Mouse (Mus musculus) G1E (cell line): Measurements from ENCODE around the gene Psg16. TPM values are rescaled to one million over a fixed set of nuclear protein-coding genes. Genes with fewer than 3 reads are reported as not detected.

Experiments used
- ATAC-seq: 2 replicates; pipeline ENCODE4 v1.8.0; 2016; ENCODE audit warnings: mild to moderate bottlenecking; ENCODE audit not compliant: insufficient number of reproducible peaks, poor library complexity, low FRiP score, severe bottlenecking; ENCODE audit errors: extremely low read depth
- DNase-seq: peaks from one replicate; pipeline ENCODE4 v3.0.0; 2012; ENCODE audit warnings: low spot score
- H3K27me3 ChIP-seq: 2 replicates; pipeline ENCODE4 v1.6.1; 2012; ENCODE audit warnings: mild to moderate bottlenecking, low read length, inconsistent platforms; ENCODE audit not compliant: insufficient read depth
- H3K36me3 ChIP-seq: replicated peaks from 2 replicates; pipeline ENCODE3; 2012; ENCODE audit warnings: mild to moderate bottlenecking, inconsistent platforms
- H3K4me1 ChIP-seq: 2 replicates; pipeline ENCODE4 v1.6.1; 2012; ENCODE audit warnings: low read depth, low read length, inconsistent platforms, mixed read lengths; ENCODE audit not compliant: insufficient read depth
- H3K4me3 ChIP-seq: 2 replicates; pipeline ENCODE4 v1.5.1; 2012; ENCODE audit warnings: low read depth, mild to moderate bottlenecking, inconsistent platforms, low read length, moderate library complexity, mixed read lengths
- H3K9me3 ChIP-seq: replicated peaks from 2 replicates; pipeline ENCODE4 v1.6.1; 2012; ENCODE audit warnings: inconsistent platforms
- CTCF ChIP-seq: IDR thresholded peaks from 2 replicates; pipeline ENCODE4 v1.5.1; 2012; ENCODE audit warnings: low read depth, low read length, inconsistent platforms, mixed read lengths
- GATA1 ChIP-seq: IDR thresholded peaks from 2 replicates; pipeline ENCODE4 v1.6.1; 2012; ENCODE audit warnings: borderline replicate concordance, low read length, inconsistent platforms, mixed read lengths
- GATA2 ChIP-seq: IDR thresholded peaks from 2 replicates; pipeline ENCODE4 v1.6.1; 2012; ENCODE audit warnings: low read depth, low read length, inconsistent platforms, borderline replicate concordance
- POLR2AphosphoS5 ChIP-seq: IDR thresholded peaks from 2 replicates; pipeline ENCODE4 v1.6.1; 2012; ENCODE audit warnings: low read depth, low read length, inconsistent platforms; ENCODE audit not compliant: insufficient replicate concordance
- TAL1 ChIP-seq: conservative IDR thresholded peaks from 2 replicates; pipeline ENCODE4 v1.6.1; 2012; ENCODE audit warnings: low read depth, low read length, inconsistent platforms, mixed read lengths
- polyA plus RNA-seq: library from polyadenylated mRNA; stranded (reverse); fragments of >175 nt; gene quantifications from 2 replicates; pipeline ENCODE4 v1.2.3, GENCODE M21; 2012
- total RNA-seq, 2 experiments: library from RNA; stranded (forward) in 1 of 2; stranded (reverse) in 1 of 2; fragments of 200-1000 nt in 1 of 2; fragments of >200 nt in 1 of 2; fragmentation: Nextera tagmentation in 1 of 2; gene quantifications; 2 replicates each; pipeline ENCODE4 v1.2.3; 2014 to 2017

The Psg16 gene
- total and polyA plus RNA-seq, 3 experiments = 0.02 to 1.9 (median 0.71) TPM

DNA sequence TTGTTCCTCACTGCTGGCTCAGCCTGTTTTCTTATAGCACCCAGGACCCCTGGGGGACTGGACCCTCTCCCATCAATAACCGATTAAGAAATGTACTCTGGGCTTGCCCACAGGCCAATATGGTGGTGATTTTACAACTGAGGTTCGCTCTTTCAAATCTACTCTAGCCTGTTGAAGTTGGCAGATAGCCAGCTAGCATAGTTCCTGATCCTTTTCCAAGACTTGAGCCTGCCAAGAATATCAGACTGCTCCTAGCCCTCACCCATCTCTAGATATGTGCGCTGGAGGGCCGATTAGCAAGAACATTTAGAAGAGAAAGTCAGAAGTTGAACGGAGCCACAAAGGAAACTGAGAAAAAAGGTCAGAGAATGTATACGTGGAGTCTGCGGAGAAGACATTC is 85.2 kb downstream of the Psg16 start:
- DNase-seq (no peak), ATAC-seq (no peak)
- H3K36me3 ChIP-seq = no peaks in the 10 kb centered on the region
- H3K9me3 ChIP-seq = no peaks in the 10 kb centered on the region
- H3K27me3 ChIP-seq = no peaks in the 10 kb centered on the region; the same call in 1 of the 2 replicates
- TF ChIP-seq GATA1 (no peak), GATA2 (no peak)
- H3K4me1 ChIP-seq = peaks cover 14% of the 10 kb centered on the region; the same call in 1 of the 2 replicates
- no peak overlapping the region for H3K4me3 ChIP-seq

DNA sequence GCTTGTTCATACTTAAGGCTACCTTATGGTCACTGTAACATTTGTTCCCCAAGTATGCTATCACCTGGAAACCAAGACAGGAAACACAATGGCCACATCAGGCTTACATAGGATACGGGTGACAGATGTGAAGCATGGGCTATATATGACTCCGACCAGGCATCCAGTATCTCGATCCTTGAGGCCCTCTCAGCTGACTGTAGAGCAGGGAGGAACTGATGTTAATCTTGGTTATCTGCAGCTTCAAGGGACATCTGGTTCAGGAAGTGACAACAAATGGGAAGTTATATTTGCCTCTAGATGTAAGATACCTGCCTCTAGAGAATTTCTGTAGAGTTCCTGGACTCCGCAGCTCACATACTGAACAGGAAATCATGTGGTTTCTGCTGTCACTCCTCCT is 98.0 kb downstream of the Psg16 start:
- H3K9me3 ChIP-seq = no peaks in the 10 kb centered on the region
- H3K27me3 ChIP-seq = peaks cover 4% of the 10 kb centered on the region; the same call in 1 of the 2 replicates
- DNase-seq (no peak), ATAC-seq (peak; percentile 91)
- H3K4me1 ChIP-seq = peaks cover 10% of the 10 kb centered on the region
- H3K36me3 ChIP-seq = no peaks in the 10 kb centered on the region
- no peak overlapping the region for H3K4me3 ChIP-seq
- TF ChIP-seq POLR2AphosphoS5 (no peak), GATA1 (no peak), GATA2 (no peak), CTCF (no peak), TAL1 (no peak)

Other genes with a start within 250 kb of the Psg16 start
- 23.6 and 28.7 TPM in 2 replicates for gene Prkd2, start 231.1 kb upstream of the Psg16 start, total RNA-seq (2014; fragmentation: Nextera tagmentation)
- gene Prkd2, start 231.1 kb upstream of the Psg16 start, total RNA-seq (2017) = 3.9 and 4.4 TPM in 2 replicates
- 13.6 and 22.4 TPM in 2 replicates for gene Prkd2, start 231.1 kb upstream of the Psg16 start, polyA plus RNA-seq
- gene Dact3, start 198.7 kb upstream of the Psg16 start, total RNA-seq (2014; fragmentation: Nextera tagmentation) = 0.30 TPM in 1 of 2 replicates, not detected in the other
- 0.05 and 0.12 TPM in 2 replicates for gene Dact3, start 198.7 kb upstream of the Psg16 start, total RNA-seq (2017)
- gene Dact3, start 198.7 kb upstream of the Psg16 start, polyA plus RNA-seq = 0.28 and 0.30 TPM in 2 replicates
- not detected in 2 replicates for gene Gng8, start 182.3 kb upstream of the Psg16 start, total RNA-seq (2014; fragmentation: Nextera tagmentation)
- 0.23 TPM in 1 of 2 replicates, not detected in the other for gene Gng8, start 182.3 kb upstream of the Psg16 start, total RNA-seq (2017)
- gene Gng8, start 182.3 kb upstream of the Psg16 start, polyA plus RNA-seq = not detected in 2 replicates
- not detected in 2 replicates for gene Ptgir, start 167.6 kb upstream of the Psg16 start, total RNA-seq (2014; fragmentation: Nextera tagmentation)
- 3.1 and 3.5 TPM in 2 replicates for gene Ptgir, start 167.6 kb upstream of the Psg16 start, total RNA-seq (2017)
- 0.05 and 0.07 TPM in 2 replicates for gene Ptgir, start 167.6 kb upstream of the Psg16 start, polyA plus RNA-seq
- gene Calm3, start 149.9 kb upstream of the Psg16 start, total RNA-seq (2014; fragmentation: Nextera tagmentation) = 157 and 166 TPM in 2 replicates
- gene Calm3, start 149.9 kb upstream of the Psg16 start, total RNA-seq (2017) = 313 and 344 TPM in 2 replicates
- gene Calm3, start 149.9 kb upstream of the Psg16 start, polyA plus RNA-seq = 792 and 815 TPM in 2 replicates
- not detected in 2 replicates for gene Pnmal2, start 129.4 kb upstream of the Psg16 start, total RNA-seq (2014; fragmentation: Nextera tagmentation)
- 0.06 and 0.22 TPM in 2 replicates for gene Pnmal2, start 129.4 kb upstream of the Psg16 start, total RNA-seq (2017)
- gene Pnmal2, start 129.4 kb upstream of the Psg16 start, polyA plus RNA-seq = not detected in 2 replicates
- not detected in 2 replicates for gene Pnmal1, start 114.4 kb upstream of the Psg16 start, total RNA-seq (2014; fragmentation: Nextera tagmentation)
- gene Pnmal1, start 114.4 kb upstream of the Psg16 start, total RNA-seq (2017) = 0.05 TPM in 1 of 2 replicates, not detected in the other
- 0.01 TPM in 1 of 2 replicates, not detected in the other for gene Pnmal1, start 114.4 kb upstream of the Psg16 start, polyA plus RNA-seq
- not detected in 2 replicates for gene Gm42372, start 91.0 kb upstream of the Psg16 start, total RNA-seq (2014; fragmentation: Nextera tagmentation)
- 0.06 and 0.22 TPM in 2 replicates for gene Gm42372, start 91.0 kb upstream of the Psg16 start, total RNA-seq (2017)
- gene Gm42372, start 91.0 kb upstream of the Psg16 start, polyA plus RNA-seq = not detected in 2 replicates
- 7.1 and 8.2 TPM in 2 replicates for gene Ccdc8, start 81.3 kb upstream of the Psg16 start, total RNA-seq (2014; fragmentation: Nextera tagmentation)
- gene Ccdc8, start 81.3 kb upstream of the Psg16 start, total RNA-seq (2017) = 3.3 and 4.1 TPM in 2 replicates
- gene Ccdc8, start 81.3 kb upstream of the Psg16 start, polyA plus RNA-seq = 17.6 and 18.6 TPM in 2 replicates
- gene Ppp5c, start 46.1 kb upstream of the Psg16 start, total RNA-seq (2014; fragmentation: Nextera tagmentation) = 102 and 112 TPM in 2 replicates
- 44.9 and 50.2 TPM in 2 replicates for gene Ppp5c, start 46.1 kb upstream of the Psg16 start, total RNA-seq (2017)
- gene Ppp5c, start 46.1 kb upstream of the Psg16 start, polyA plus RNA-seq = 92.9 and 94.1 TPM in 2 replicates
- gene Hif3a, start 11.6 kb upstream of the Psg16 start, total RNA-seq (2014; fragmentation: Nextera tagmentation) = 240 and 246 TPM in 2 replicates
- 18.0 and 19.6 TPM in 2 replicates for gene Hif3a, start 11.6 kb upstream of the Psg16 start, total RNA-seq (2017)
- 162 and 183 TPM in 2 replicates for gene Hif3a, start 11.6 kb upstream of the Psg16 start, polyA plus RNA-seq
- not detected in 2 replicates for gene Ceacam3, start 76.2 kb downstream of the Psg16 start, total RNA-seq (2014; fragmentation: Nextera tagmentation)
- 0.29 and 0.44 TPM in 2 replicates for gene Ceacam3, start 76.2 kb downstream of the Psg16 start, total RNA-seq (2017)
- 0.02 TPM in 1 of 2 replicates, not detected in the other for gene Ceacam3, start 76.2 kb downstream of the Psg16 start, polyA plus RNA-seq
- not detected in 2 replicates for gene Psg29, start 129.4 kb downstream of the Psg16 start, total RNA-seq (2014; fragmentation: Nextera tagmentation)
- 0.06 and 0.11 TPM in 2 replicates for gene Psg29, start 129.4 kb downstream of the Psg16 start, total RNA-seq (2017)
- not detected in 2 replicates for gene Psg29, start 129.4 kb downstream of the Psg16 start, polyA plus RNA-seq